In genomic region chr10:127975503-127975902, GRCm38 (mm10) we compare ENCODE assay signal across 23 mouse cellular contexts. TPM values are rescaled to one million over a fixed set of nuclear protein-coding genes. Genes with fewer than 3 reads are reported as not detected.
"Had no signal": no experiment of that assay in that cellular context is flagged by ENCODE, and none has a peak within 500 bp of the region (broad histone marks: within the 10 kb centered on the region; RNA-seq: fewer than 3 reads in every experiment).

No protein-coding gene starts in this region.

- H3K36me3 ChIP-seq: limb, embryonic 10.5 days; limb, embryonic 13.5 days; liver, embryonic 12.5 days; liver, embryonic 15.5 days; lung, embryonic 15.5 days; midbrain, embryonic 12.5 days; midbrain, embryonic 15.5 days; neural tube, embryonic 12.5 days; neural tube, embryonic 15.5 days; stomach, embryonic 15.5 days had no signal

- H3K9ac ChIP-seq: limb, embryonic 13.5 days; liver, embryonic 12.5 days; liver, embryonic 15.5 days; lung, embryonic 15.5 days; midbrain, embryonic 12.5 days; midbrain, embryonic 15.5 days; neural tube, embryonic 12.5 days; neural tube, embryonic 15.5 days; stomach, embryonic 15.5 days had no signal

- H3K9me3 ChIP-seq: limb, embryonic 10.5 days; liver, embryonic 12.5 days; liver, embryonic 15.5 days; lung, embryonic 15.5 days; midbrain, embryonic 12.5 days; midbrain, embryonic 15.5 days; neural tube, embryonic 12.5 days; neural tube, embryonic 15.5 days; stomach, embryonic 15.5 days had no signal

- H3K27me3 ChIP-seq: limb, embryonic 13.5 days; liver, embryonic 12.5 days; liver, embryonic 15.5 days; lung, embryonic 15.5 days; midbrain, embryonic 15.5 days; neural tube, embryonic 12.5 days; neural tube, embryonic 15.5 days; stomach, embryonic 15.5 days had no signal

- H3K4me3 ChIP-seq: layer of hippocampus, adult 2 months; limb, embryonic 10.5 days; limb, embryonic 13.5 days; liver, embryonic 12.5 days; liver, embryonic 15.5 days; lung, embryonic 15.5 days; megakaryocyte, embryonic 14.5 days; midbrain, embryonic 12.5 days; midbrain, embryonic 15.5 days; neural tube, embryonic 12.5 days; neural tube, embryonic 15.5 days; stomach, embryonic 15.5 days had no signal

- DNase-seq: kidney, adult 9 months; kidney, postnatal 25 days; layer of hippocampus, adult 9-11 months; liver; lung, adult 18-20 months; lung, postnatal 10 days; lung, postnatal 36 days; right cerebral cortex, postnatal 25 days; spleen, adult 18-20 months; thymus, postnatal 25 days had no signal

- ATAC-seq: liver, embryonic 12.5 days; midbrain, embryonic 15.5 days had no signal

- H3K4me1 ChIP-seq: limb, embryonic 10.5 days; lung, embryonic 15.5 days; megakaryocyte, embryonic 14.5 days; midbrain, embryonic 12.5 days; midbrain, embryonic 15.5 days; neural tube, embryonic 15.5 days; stomach, embryonic 15.5 days had no signal

- H3K27ac ChIP-seq: layer of hippocampus, adult 2 months; limb, embryonic 10.5 days; limb, embryonic 13.5 days; liver, embryonic 12.5 days; liver, embryonic 15.5 days; lung, embryonic 15.5 days; midbrain, embryonic 12.5 days; midbrain, embryonic 15.5 days; neural tube, embryonic 12.5 days; neural tube, embryonic 15.5 days; stomach, embryonic 15.5 days had no signal

- H3K4me2 ChIP-seq: limb, embryonic 13.5 days; liver, embryonic 12.5 days; liver, embryonic 15.5 days; lung, embryonic 15.5 days; midbrain, embryonic 12.5 days; midbrain, embryonic 15.5 days; neural tube, embryonic 12.5 days; neural tube, embryonic 15.5 days; stomach, embryonic 15.5 days had no signal

RNA-seq across cellular contexts. Expression of gene Hsd17b6, which starts 31.9 kb away (rescaled TPM):
- polyA plus RNA-seq: kidney, embryonic 16.5 days; limb, embryonic 10.5 days; limb, embryonic 13.5 days; lung, embryonic 15.5 days; midbrain, embryonic 12.5 days; midbrain, embryonic 15.5 days; neural tube, embryonic 12.5 days; neural tube, embryonic 15.5 days; stomach, embryonic 15.5 days had no signal
